ENCODE assay signal across 19 mouse cellular contexts in genomic region chr6:82755338-82755737, GRCm38 (mm10). TPM values are rescaled to one million over a fixed set of nuclear protein-coding genes. Genes with fewer than 3 reads are reported as not detected.
DNase-seq lines count a peak whose midpoint lies in the region; ATAC-seq and TF ChIP-seq lines count a peak whose summit lies in the region.
"Had no signal": no experiment of that assay in that cellular context is flagged by ENCODE, and none has a peak within 500 bp of the region (broad histone marks: within the 10 kb centered on the region; RNA-seq: fewer than 3 reads in every experiment).

No protein-coding gene starts in this region.

- H3K4me1 ChIP-seq in intestine, postnatal 0 days (replicated peaks; ENCODE audit: control insufficient read depth, insufficient read depth, low read length) = no peaks in the 10 kb centered on the region; the same call in 1 of the 2 replicates
- peaks cover 17% of the 10 kb centered on the region for H3K4me1 ChIP-seq in intestine, embryonic 16.5 days (ENCODE audit: control insufficient read depth, insufficient read depth, low read length)
- H3K4me1 ChIP-seq in testis, adult 2 months (ENCODE audit: control insufficient read depth, insufficient read depth, low read length) = peaks cover 3% of the 10 kb centered on the region; the same call in 1 of the 2 replicates
- peaks cover 36% of the 10 kb centered on the region for H3K4me1 ChIP-seq in small intestine, adult 2 months (ENCODE audit: control insufficient read depth, insufficient read depth, insufficient read length, low read length)
- H3K4me1 ChIP-seq: embryonic facial prominence, embryonic 12.5 days; forebrain, embryonic 13.5 days; limb, embryonic 10.5 days had no signal

- DNase-seq in testis, postnatal 10 days (ENCODE audit: low spot score) = no peak
- DNase-seq in Patski (ENCODE audit: low read depth, low spot score) = no peak
- DNase-seq in urinary bladder, postnatal 14 days (ENCODE audit: low spot score) = no peak
- DNase-seq in layer of hippocampus, postnatal 10 days (ENCODE audit: low spot score in 2 of 2) = no peak
- DNase-seq: adrenal gland, postnatal 25 days; cerebellum, adult 9-10 months; gastrocnemius, postnatal 14 days; lung, postnatal 36 days; right cerebral cortex, postnatal 25 days had no signal

- H3K9ac ChIP-seq in intestine, postnatal 0 days (ENCODE audit: low read depth, low read length) = no peak overlapping the region
- H3K9ac ChIP-seq in intestine, embryonic 16.5 days (ENCODE audit: low read depth, low read length) = no peak overlapping the region
- H3K9ac ChIP-seq: embryonic facial prominence, embryonic 12.5 days; forebrain, embryonic 13.5 days; intestine, embryonic 15.5 days; stomach, embryonic 15.5 days had no signal

- H3K4me3 ChIP-seq in intestine, postnatal 0 days (ENCODE audit: low read depth, low read length) = no peak overlapping the region
- no peak overlapping the region for H3K4me3 ChIP-seq in intestine, embryonic 16.5 days (ENCODE audit: low read length)
- no peak overlapping the region for H3K4me3 ChIP-seq in testis, adult 2 months (ENCODE audit: control insufficient read depth, low read depth, low read length)
- no peak overlapping the region for H3K4me3 ChIP-seq in small intestine, adult 2 months (ENCODE audit: low read depth, low read length)
- H3K4me3 ChIP-seq: embryonic facial prominence, embryonic 12.5 days; forebrain, embryonic 13.5 days; intestine, embryonic 15.5 days; limb, embryonic 10.5 days; stomach, embryonic 15.5 days had no signal

- no peak for TF ChIP-seq POLR2A in testis, adult 2 months (IDR thresholded peaks at IDR 0.05; ENCODE audit: control insufficient read depth, low read depth, low read length)
- TF ChIP-seq POLR2A in small intestine, adult 2 months (IDR thresholded peaks at IDR 0.05; ENCODE audit: low read depth, low read length) = no peak

- in situ Hi-C loops in Patski (cut with MboI; ENCODE audit: low pct_unique_long_range_greater_than_20kb) = no loop called here

- no peak for ATAC-seq in intestine, postnatal 0 days
- ATAC-seq in intestine, embryonic 16.5 days = no peak
- ATAC-seq in Patski = no peak
- ATAC-seq: forebrain, embryonic 13.5 days; midbrain, embryonic 16.5 days had no signal

- TF ChIP-seq CTCF in intestine, postnatal 0 days (IDR thresholded peaks at IDR 0.05; ENCODE audit: low read depth) = peak; percentile 66
- peak; percentile 86; the same call in 1 of the 2 replicates for TF ChIP-seq CTCF in testis, adult 2 months (IDR thresholded peaks at IDR 0.05; ENCODE audit: control insufficient read depth, insufficient read depth, insufficient replicate concordance, low read depth, low read length)
- TF ChIP-seq CTCF in Patski (IDR thresholded peaks at IDR 0.05) = peak; percentile 80
- TF ChIP-seq CTCF in small intestine, adult 2 months (IDR thresholded peaks at IDR 0.05; ENCODE audit: extremely low read depth, insufficient read length, insufficient replicate concordance, low read depth, low read length) = peak; percentile 79; the same call in 1 of the 2 replicates

- 0 out of 2 replicates have a peak, but pooled peaks cover 5% of the 10 kb centered on the region for H3K27me3 ChIP-seq in intestine, postnatal 0 days (replicated peaks; ENCODE audit: control insufficient read depth, insufficient read depth, low read length)
- H3K27me3 ChIP-seq in intestine, embryonic 16.5 days (replicated peaks; ENCODE audit: control insufficient read depth, insufficient read depth, low read length) = no peaks in the 10 kb centered on the region
- no peaks in the 10 kb centered on the region for H3K27me3 ChIP-seq in testis, adult 2 months (ENCODE audit: control insufficient read depth, insufficient read depth, low read length)
- H3K27me3 ChIP-seq in Patski = no peaks in the 10 kb centered on the region
- no peaks in the 10 kb centered on the region for H3K27me3 ChIP-seq in small intestine, adult 2 months (ENCODE audit: control insufficient read depth, insufficient read depth, low read length)
- H3K27me3 ChIP-seq: embryonic facial prominence, embryonic 12.5 days; forebrain, embryonic 13.5 days; intestine, embryonic 15.5 days; stomach, embryonic 15.5 days had no signal

- H3K36me3 ChIP-seq in intestine, postnatal 0 days (ENCODE audit: control insufficient read depth, insufficient read depth) = peaks cover 4% of the 10 kb centered on the region; the same call in 1 of the 2 replicates
- H3K36me3 ChIP-seq in intestine, embryonic 16.5 days (ENCODE audit: control insufficient read depth, insufficient read depth, low read length) = peaks cover 6% of the 10 kb centered on the region; the same call in 1 of the 2 replicates
- no peaks in the 10 kb centered on the region for H3K36me3 ChIP-seq in testis, adult 2 months (ENCODE audit: control insufficient read depth, insufficient read depth, low read length)
- no peaks in the 10 kb centered on the region; the same call in 1 of the 2 replicates for H3K36me3 ChIP-seq in small intestine, adult 2 months (ENCODE audit: control insufficient read depth, insufficient read depth, low read length)

- no peaks in the 10 kb centered on the region for H3K9me3 ChIP-seq in intestine, postnatal 0 days (ENCODE audit: control insufficient read depth)
- H3K9me3 ChIP-seq in intestine, embryonic 16.5 days (ENCODE audit: control insufficient read depth, low read length) = no peaks in the 10 kb centered on the region
- H3K9me3 ChIP-seq: embryonic facial prominence, embryonic 12.5 days; forebrain, embryonic 13.5 days; intestine, embryonic 15.5 days; limb, embryonic 10.5 days; stomach, embryonic 15.5 days had no signal

- no peak overlapping the region for H3K27ac ChIP-seq in intestine, postnatal 0 days (ENCODE audit: low read depth, low read length)
- H3K27ac ChIP-seq in intestine, embryonic 16.5 days (ENCODE audit: low read length) = no peak overlapping the region
- H3K27ac ChIP-seq in testis, adult 2 months (ENCODE audit: control insufficient read depth, insufficient read depth, low read depth, low read length) = no peak overlapping the region
- no peak overlapping the region for H3K27ac ChIP-seq in small intestine, adult 2 months (ENCODE audit: insufficient read depth, low read depth, low read length)
- H3K27ac ChIP-seq: embryonic facial prominence, embryonic 12.5 days; forebrain, embryonic 13.5 days; intestine, embryonic 15.5 days; limb, embryonic 10.5 days; stomach, embryonic 15.5 days had no signal

- WGBS in intestine, postnatal 0 days = 43% methylated on average over 2 of the region's 2 CpGs
- 40% methylated on average over 2 of the region's 2 CpGs for WGBS in intestine, embryonic 16.5 days
- 48% methylated on average over 2 of the region's 2 CpGs for WGBS in small intestine, adult 2 months

- POLR2A ChIA-PET in Patski (lab: Charles Lee) = interaction anchor here (0.6 kb wide), 1 partner anchor 768 kb away, joined by 3 read pairs; no protein-coding TSS in a partner anchor

- no peak overlapping the region for H3K4me2 ChIP-seq in intestine, postnatal 0 days (replicated peaks; ENCODE audit: low read depth)
- H3K4me2 ChIP-seq in intestine, embryonic 16.5 days (ENCODE audit: low read depth, low read length) = no peak overlapping the region
- H3K4me2 ChIP-seq: embryonic facial prominence, embryonic 12.5 days; forebrain, embryonic 13.5 days; intestine, embryonic 15.5 days; stomach, embryonic 15.5 days had no signal

- CTCF ChIA-PET in Patski (lab: Charles Lee) = interaction anchor here (1.3 to 1.5 kb wide), 2 partner anchors 9 to 16 kb away, joined by 4 read pairs; no protein-coding TSS in a partner anchor

RNA-seq across cellular contexts. Expression of gene Hk2, which starts 18.9 kb away (rescaled TPM):
- 2.5 and 2.8 TPM in 2 replicates for polyA plus RNA-seq in intestine, postnatal 0 days (2015; fragmentation: Nextera tagmentation; extraction: Ambion mirVana)
- 14.7 and 18.0 TPM in 2 replicates for polyA plus RNA-seq in intestine, embryonic 16.5 days (2015; fragmentation: Nextera tagmentation; extraction: Ambion mirVana)
- polyA plus RNA-seq in testis, adult 2 months (2012; rRNA removed) = 7.8 and 10.9 TPM in 2 replicates
- polyA plus RNA-seq in Patski (2021) = 75.3 TPM
- polyA plus RNA-seq in small intestine, adult 2 months (2012; rRNA removed) = 2.2 and 6.1 TPM in 2 replicates
- total RNA-seq in layer of hippocampus, postnatal 10 days (2021) = 10 to 100 TPM; 10.6 to 13.0 TPM

RNA-seq across cellular contexts. Expression of gene Pole4, which starts 50.2 kb away (rescaled TPM):
- 73.1 and 74.4 TPM in 2 replicates for polyA plus RNA-seq in intestine, postnatal 0 days (2015; fragmentation: Nextera tagmentation; extraction: Ambion mirVana)
- 80.1 and 82.6 TPM in 2 replicates for polyA plus RNA-seq in intestine, embryonic 16.5 days (2015; fragmentation: Nextera tagmentation; extraction: Ambion mirVana)
- polyA plus RNA-seq in testis, adult 2 months (2012; rRNA removed) = 11.6 and 16.4 TPM in 2 replicates
- polyA plus RNA-seq in Patski (2021) = 64.1 TPM
- 5.7 and 7.2 TPM in 2 replicates for polyA plus RNA-seq in small intestine, adult 2 months (2012; rRNA removed)
- total RNA-seq in layer of hippocampus, postnatal 10 days (2021) = 10 to 100 TPM; 52.3 to 60.0 TPM
